Mouse (Mus musculus) bone marrow, adult 2 months (tissue): Measurements from ENCODE around the gene Dcaf15. TPM values are rescaled to one million over a fixed set of nuclear protein-coding genes. Genes with fewer than 3 reads are reported as not detected.
A peak's percentile ranks its signal among the peaks of the same experiment; 100 is the strongest.

Experiments used
- H3K27ac ChIP-seq: fragments of 200-500 bp; 2 replicates; pipeline ENCODE4 v1.5.1; 2012; ENCODE audit warnings: low read depth, mild to moderate bottlenecking, control low read depth, inconsistent platforms, low read length; ENCODE audit not compliant: control insufficient read depth, poor library complexity, insufficient read depth
- H3K4me1 ChIP-seq: fragments of 200-500 bp; 2 replicates; pipeline ENCODE4 v1.6.1; 2011; ENCODE audit warnings: low read length; ENCODE audit not compliant: control insufficient read depth, insufficient read depth
- H3K4me3 ChIP-seq: fragments of 200-500 bp; replicated peaks from 2 replicates; pipeline ENCODE3; 2011; ENCODE audit warnings: mild to moderate bottlenecking, low read depth, low read length, control low read depth; ENCODE audit not compliant: control insufficient read depth
- CTCF ChIP-seq: fragments of 200-500 bp; IDR thresholded peaks from 2 replicates; pipeline ENCODE4 v1.5.1; 2011; ENCODE audit warnings: low read length, control low read depth; ENCODE audit not compliant: control insufficient read depth, insufficient read depth
- POLR2A ChIP-seq: fragments of 200-500 bp; IDR thresholded peaks from 2 replicates; pipeline ENCODE4 v1.6.1; 2011; ENCODE audit warnings: low read depth, mild to moderate bottlenecking, control low read depth, low read length, borderline replicate concordance; ENCODE audit not compliant: control insufficient read depth
- WGBS: fragments of 180-500 bp; shearing (Covaris S2); methylation state at CpG from one replicate; pipeline ENCODE4 v1.1.7; 2018; 5-methylcytosine and 5-hydroxymethylcytosine counted together
- polyA plus RNA-seq: library from polyadenylated mRNA; stranded (reverse); fragments of >200 nt; gene quantifications from 2 replicates; pipeline ENCODE4 v1.2.4, GENCODE M21; 2011; ENCODE audit warnings: low replicate concordance; ENCODE audit not compliant: missing spikeins, insufficient read depth, insufficient read length

Dcaf15 gene
- polyA plus RNA-seq, 1 experiment, result 44.6 TPM

DNA sequence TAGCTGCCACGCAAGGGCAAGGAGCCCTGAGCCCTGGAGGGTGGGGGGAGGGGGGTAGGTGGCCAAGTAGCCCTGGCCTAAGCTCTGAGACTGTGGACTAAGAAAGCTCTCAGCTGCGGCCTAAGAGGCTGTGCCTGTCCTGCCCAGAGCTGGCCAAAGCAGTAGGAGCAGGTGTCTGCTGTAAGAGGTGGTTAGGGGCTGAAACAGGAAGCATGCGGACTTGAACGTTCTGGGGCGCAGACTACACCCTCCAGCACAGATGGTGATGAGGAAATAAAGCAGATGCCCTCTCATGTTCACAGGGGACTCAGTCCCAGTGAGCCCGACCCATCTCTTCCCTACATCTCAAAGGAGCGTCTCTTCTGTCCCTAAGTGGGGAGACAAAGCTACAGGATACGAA is 27.7 kb upstream of the Dcaf15 start:
- no peak for TF ChIP-seq POLR2A
- TF ChIP-seq CTCF, result no peak
- H3K27ac ChIP-seq, result no peak overlapping the region; the same call in 1 of the 2 replicates
- H3K4me3 ChIP-seq, result no peak overlapping the region
- WGBS, result 32% methylated on average over 8 of the region's 8 CpGs
- no peaks in the 10 kb centered on the region for H3K4me1 ChIP-seq

DNA sequence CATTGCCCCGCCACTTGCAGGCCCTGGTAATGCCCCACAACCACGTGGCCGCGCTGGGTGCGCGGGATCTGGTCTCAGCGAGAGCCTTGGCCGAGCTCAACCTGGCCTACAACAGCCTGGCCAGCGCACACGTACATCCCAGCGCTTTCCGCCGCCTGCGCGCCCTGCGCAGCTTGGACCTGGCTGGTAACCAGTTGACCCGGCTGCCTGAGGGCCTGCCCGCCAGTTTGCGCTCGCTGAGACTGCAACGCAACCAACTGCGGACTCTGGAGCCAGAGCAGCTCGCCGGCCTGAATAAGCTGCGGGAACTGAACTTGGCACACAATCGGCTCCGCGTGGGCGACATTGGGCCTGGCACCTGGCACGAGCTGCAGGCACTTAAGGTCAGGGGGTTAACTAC is 26.2 kb upstream of the Dcaf15 start:
- TF ChIP-seq POLR2A (no peak), CTCF (no peak)
- no peaks in the 10 kb centered on the region; the same call in 1 of the 2 replicates for H3K4me1 ChIP-seq

DNA sequence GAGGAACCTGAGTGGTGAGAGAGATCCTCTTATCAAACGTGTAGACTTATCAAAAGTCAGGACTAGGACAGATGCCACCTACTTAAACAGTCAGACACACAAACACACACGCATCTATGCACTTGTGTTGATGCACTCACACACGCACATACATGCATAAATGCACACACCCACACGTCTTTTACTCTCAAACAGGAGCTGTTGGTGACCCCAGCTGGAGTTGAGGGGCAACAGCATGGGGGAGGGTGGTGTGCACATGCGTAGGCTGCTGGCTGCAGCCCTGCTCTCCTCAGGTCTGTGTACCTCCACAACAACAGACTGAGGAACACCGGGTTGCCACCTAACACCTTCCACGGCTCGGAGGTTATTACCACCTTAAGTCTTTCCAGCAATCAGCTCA is 23.7 kb upstream of the Dcaf15 start:
- 54% methylated on average over 8 of the region's 8 CpGs for WGBS
- TF ChIP-seq CTCF (peak; percentile 18; the same call in 1 of the 2 replicates), POLR2A (no peak)

More for the DNA sequence above, 26.2 kb upstream of the Dcaf15 start:
- WGBS, result 89% methylated on average over 30 of the region's 30 CpGs
- no peak overlapping the region for H3K27ac ChIP-seq
- H3K4me3 ChIP-seq, result no peak overlapping the region

DNA sequence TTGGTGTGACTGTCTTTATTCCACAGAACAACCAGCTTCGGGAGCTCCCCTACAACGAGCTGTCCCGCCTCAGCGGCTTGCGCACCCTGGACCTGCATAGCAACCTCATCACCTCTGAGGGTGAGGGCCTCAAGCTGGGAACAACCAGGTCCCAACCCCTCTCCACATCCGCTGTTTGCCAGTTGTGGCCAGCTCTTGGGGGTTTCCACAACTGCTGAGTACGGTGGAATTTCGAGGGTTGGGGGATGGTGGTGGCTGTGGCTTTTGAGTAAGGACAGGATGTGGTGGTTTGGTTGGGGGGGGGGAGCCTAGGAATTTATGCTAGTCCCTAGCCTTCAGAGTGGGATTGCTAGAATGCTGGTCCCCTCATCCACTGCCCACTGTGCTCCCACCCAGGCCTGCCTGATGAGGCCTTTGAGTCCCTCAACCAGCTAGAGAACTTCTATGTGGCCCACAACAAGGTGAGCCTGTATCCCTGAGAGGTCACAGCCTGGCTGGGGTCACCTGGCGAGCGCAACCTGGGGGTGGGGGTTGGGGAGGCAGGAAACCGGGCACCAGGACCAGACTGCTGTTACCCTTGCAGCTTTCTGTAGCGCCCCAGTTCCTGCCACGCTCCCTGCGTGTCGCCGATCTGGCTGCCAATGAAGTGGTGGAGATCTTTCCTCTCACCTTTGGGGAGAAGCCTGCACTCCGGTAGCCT is 22.8 kb upstream of the Dcaf15 start:
- no peak overlapping the region for H3K4me3 ChIP-seq
- H3K4me1 ChIP-seq, result no peaks in the 10 kb centered on the region; the same call in 1 of the 2 replicates
- 16% methylated on average over 17 of the region's 17 CpGs for WGBS
- TF ChIP-seq CTCF (no peak), POLR2A (no peak)
- no peak overlapping the region for H3K27ac ChIP-seq

More for the DNA sequence above, 23.7 kb upstream of the Dcaf15 start:
- no peaks in the 10 kb centered on the region; the same call in 1 of the 2 replicates for H3K4me1 ChIP-seq
- no peak overlapping the region for H3K4me3 ChIP-seq
- no peak overlapping the region for H3K27ac ChIP-seq

GRCm38 (mm10) chr8:84126742-84127141 is 22.2 kb upstream of the Dcaf15 start:
- Histone ChIP-seq H3K4me1 (no peaks in the 10 kb centered on the region; the same call in 1 of the 2 replicates), H3K27ac (no peak overlapping the region), H3K4me3 (no peak overlapping the region)
- TF ChIP-seq POLR2A (no peak), CTCF (no peak)
- 18% methylated on average over 2 of the region's 2 CpGs for WGBS

GRCm38 (mm10) chr8:84125656-84126055 is 21.1 kb upstream of the Dcaf15 start, which contains the start of gene Podnl1:
TSS of gene Podnl1 (plus strand) at chr8:84125989.
- no peak for TF ChIP-seq POLR2A
- no peak for TF ChIP-seq CTCF
- WGBS, result 60% methylated on average over 9 of the region's 9 CpGs
- H3K27ac ChIP-seq, result no peak within 1 kb of the TSS
- no peak within 1 kb of the TSS for H3K4me3 ChIP-seq
- no peaks in the 10 kb centered on the region; the same call in 1 of the 2 replicates for H3K4me1 ChIP-seq

- TF ChIP-seq POLR2A, result no peak
- TF ChIP-seq CTCF, result no peak
- Histone ChIP-seq H3K4me3 (no peak overlapping the region), H3K4me1 (no peaks in the 10 kb centered on the region; the same call in 1 of the 2 replicates), H3K27ac (no peak overlapping the region)
- 83% methylated on average over 3 of the region's 3 CpGs for WGBS
Measured at GRCm38 (mm10) chr8:84122151-84122550, 17.6 kb upstream of the Dcaf15 start.

DNA sequence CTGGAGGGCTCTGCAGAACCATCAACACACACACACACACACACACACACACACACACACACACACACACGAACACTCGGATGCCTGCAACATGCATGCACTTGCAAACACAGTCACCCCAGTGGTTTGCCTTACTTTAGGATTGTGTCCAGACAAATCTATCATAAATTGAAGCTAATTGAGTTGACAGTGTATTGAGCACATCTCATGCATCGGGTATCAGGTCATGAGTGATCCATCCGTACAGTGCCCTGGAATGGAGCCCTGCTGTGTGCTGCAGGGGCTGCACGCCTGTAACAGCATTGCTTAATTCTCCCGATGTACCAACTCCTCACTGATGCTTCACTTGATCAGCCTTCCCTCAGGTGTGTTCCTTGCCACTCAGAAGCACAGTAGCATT is 11.1 kb upstream of the Dcaf15 start:
- no peak overlapping the region for H3K27ac ChIP-seq
- no peak for TF ChIP-seq CTCF
- TF ChIP-seq POLR2A, result no peak
- H3K4me1 ChIP-seq, result no peaks in the 10 kb centered on the region
- 80% methylated on average over 6 of the region's 6 CpGs for WGBS
- H3K4me3 ChIP-seq, result no peak overlapping the region
